Mouse (Mus musculus) c-Kit-positive CD71-positive TER-119-positive erythroid progenitor cells, embryonic 14.5 days (primary cell): Measurements from ENCODE around the gene Sgms2.
"Not testable (repeated sequence)": the region's sequence is repeated elsewhere in the genome, so short reads cannot be mapped to it uniquely, and the experiment has no call there.

Experiments used
- DNase-seq: peaks from one replicate; pipeline ENCODE4 v3.0.0-alpha.2; 2013; ENCODE audit warnings: low spot score

The Sgms2 gene

DNA sequence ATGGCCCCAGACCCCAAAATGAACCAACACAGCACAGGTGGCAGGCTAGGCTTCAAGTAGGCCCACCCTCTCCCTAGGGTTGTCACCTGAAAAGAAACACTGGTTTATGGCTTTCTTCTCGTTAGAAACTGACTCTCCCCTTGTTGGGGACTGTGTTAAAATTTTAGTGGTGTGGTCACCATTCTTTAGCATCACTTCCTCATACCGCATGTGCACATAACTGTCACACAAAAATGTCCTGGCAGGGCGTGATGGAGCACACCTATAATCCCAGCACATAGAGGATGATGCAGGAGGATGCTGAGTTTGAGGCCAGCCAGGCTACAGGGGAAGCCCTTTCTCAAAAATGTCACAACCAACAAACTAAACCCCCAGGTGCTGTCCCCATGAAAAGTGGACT, 133.6 kb downstream of the Sgms2 start:
- DNase-seq = no peak

DNA sequence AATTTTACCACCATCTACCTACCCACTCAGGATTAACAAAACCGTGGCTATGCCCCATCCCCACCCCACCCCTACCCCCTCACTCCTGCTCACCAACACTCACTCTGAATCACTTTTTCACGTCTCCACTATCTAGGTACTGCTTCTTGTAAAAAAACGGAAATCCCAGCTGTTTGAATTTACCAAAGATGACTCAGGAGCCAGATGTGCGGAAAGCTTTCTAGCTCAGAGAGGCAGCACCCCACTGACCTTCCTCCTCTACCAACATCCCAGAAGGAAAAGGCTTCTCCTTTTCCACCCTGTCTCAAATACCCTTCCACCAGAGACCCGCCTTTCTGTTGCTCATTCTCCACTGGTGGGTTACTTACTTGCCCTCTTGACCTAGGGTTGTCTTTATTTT, 135.2 kb downstream of the Sgms2 start:
- DNase-seq = no peak

DNA sequence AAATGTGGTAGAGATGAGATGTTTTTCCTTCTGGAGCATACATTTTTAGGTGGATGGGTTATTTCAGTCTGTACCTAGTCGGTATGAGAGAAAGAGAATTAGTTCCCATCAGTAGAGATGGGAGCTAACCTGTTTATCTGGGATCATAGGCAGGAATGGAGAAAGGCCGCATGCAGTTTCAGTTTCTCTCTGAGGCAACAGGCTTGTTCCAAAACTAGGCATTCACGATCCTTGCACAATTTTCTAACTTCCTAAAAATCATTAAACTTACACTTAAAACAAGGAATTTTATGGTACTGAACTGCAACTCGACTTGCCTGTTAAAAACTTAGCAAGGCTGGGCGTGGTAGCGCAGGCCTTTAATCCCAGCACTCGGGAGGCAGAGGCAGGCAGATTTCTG, 140.7 kb downstream of the Sgms2 start:
- no peak for DNase-seq

GRCm38 (mm10) chr3:131349013-131349412, 142.2 kb downstream of the Sgms2 start:
- no peak for DNase-seq

DNA sequence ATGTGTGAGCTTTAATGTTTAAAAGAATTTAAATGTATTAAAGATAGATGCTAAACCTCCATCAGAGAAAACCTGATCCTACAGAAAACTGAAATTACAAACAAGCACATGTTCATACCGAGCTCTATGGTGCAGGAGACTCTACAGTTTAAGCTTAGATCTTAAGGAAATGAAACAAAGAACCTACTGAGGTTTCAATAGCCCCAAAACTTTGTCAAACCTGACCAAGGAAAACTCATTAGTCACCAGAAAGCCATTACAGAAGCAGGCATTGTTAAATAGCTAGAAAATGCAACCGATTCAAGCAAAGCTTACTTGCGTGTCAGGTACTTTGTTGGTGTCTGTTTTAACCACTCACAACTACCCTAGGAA, 142.6 kb downstream of the Sgms2 start:
- DNase-seq = no peak

- peak; percentile 4 for DNase-seq
These were observed 143.2 kb downstream of the Sgms2 start for GRCm38 (mm10) chr3:131347831-131348578.

DNA sequence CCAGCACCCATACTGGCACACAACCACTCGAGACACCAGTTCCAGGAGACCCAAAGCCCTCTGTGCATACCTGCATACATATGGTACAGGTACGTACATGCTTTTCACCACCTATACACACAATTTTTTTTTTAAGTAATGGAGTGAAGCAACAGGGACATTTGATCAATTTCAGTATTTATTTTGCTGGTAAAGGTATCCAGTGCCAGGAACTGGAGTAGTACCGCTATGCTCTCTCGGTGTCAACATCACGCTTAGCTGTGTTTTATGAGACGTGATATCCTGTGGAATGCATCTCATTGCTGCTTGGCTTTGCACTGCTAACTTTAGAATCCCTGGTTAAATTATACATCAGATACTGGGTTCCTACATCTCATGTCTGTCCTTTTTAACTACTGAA, 145.3 kb downstream of the Sgms2 start:
- DNase-seq = no peak

DNA sequence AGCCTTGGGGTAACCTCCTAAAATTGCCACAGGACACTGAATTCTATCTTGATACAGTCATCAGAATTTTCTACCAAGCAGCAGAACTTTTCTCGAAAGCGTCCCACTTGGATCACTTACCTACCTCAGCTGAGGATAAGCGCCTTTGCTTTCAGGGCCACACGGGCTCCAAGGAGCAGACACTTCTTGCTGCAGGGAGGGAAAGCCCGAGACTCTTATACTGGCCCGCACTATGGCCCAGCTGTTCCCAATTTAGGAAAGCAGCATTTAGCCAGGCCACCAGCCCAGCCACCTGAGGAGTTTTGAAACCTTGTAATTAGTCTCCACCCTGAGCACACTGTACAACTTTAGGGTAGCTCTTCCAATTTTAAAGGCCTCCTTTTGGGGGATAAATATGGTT, 147.9 kb downstream of the Sgms2 start:
- DNase-seq = no peak

DNA sequence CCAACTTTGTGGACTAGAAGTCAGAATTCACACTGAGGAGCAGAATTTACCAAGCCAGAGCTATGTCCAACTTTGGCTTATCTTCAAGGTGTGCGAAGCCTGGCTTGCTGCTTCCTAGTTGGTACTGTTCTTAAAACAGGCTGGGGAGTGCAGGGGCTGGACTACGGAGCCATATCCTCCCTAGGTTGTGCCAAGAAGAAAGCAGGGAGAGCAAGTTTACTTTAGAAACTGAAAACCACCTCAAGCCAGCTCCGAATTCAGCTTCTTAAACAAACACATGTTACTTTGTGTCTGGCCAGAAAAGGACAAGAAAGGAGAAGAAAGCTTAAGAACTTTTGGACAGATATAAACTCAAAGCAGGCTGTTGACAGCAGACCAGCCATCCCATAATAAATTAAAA, 150.3 kb downstream of the Sgms2 start:
- no peak for DNase-seq

GRCm38 (mm10) chr3:131339280-131339679, 151.9 kb downstream of the Sgms2 start:
- no peak for DNase-seq

GRCm38 (mm10) chr3:131337749-131338148, 153.5 kb downstream of the Sgms2 start:
- not testable (repeated sequence) for DNase-seq

- no peak for DNase-seq
These were observed 154.6 kb downstream of the Sgms2 start for GRCm38 (mm10) chr3:131336629-131337028.

GRCm38 (mm10) chr3:131335117-131335547, 156.1 kb downstream of the Sgms2 start:
- no peak for DNase-seq

DNA sequence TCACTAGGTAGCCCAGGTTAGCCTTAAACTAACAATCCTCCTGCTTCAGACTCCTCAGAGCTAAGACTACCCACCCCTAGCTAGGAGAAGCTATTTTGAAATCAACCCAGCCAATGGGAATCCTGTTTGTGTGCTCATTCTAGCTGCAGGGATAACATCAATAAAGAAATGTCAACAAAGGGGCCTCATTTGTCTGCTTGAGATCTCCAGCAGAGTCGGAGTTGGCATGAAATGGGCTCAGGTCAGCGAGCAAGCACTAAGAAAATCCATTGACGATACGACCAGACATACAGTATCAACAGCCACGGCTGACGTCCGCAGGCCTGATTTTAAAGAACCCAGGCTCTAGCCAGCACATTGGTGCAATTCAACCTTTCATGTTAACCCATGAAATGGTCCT, 164.0 kb downstream of the Sgms2 start:
- no peak for DNase-seq

DNA sequence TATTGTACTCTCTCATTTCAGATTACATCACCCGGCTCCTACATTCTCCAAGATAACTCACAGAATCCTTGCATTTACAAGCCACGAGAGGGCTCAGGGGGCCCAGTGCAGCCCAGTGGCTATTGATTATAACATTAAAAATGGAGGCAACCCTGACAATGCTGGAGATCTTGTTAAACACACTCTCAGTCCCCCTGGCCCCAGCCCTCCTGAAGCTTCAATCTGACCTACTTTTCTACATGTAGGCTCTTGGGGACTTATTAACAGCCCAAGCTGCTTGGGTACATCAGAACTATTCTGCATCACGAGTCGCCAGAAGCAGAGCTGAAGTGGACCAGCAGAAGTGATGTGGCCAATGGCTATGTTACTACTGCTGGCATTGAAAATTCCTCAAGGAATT, 164.6 kb downstream of the Sgms2 start:
- DNase-seq = no peak

- no peak for DNase-seq
These were observed 169.0 kb downstream of the Sgms2 start for GRCm38 (mm10) chr3:131322081-131322815.

DNA sequence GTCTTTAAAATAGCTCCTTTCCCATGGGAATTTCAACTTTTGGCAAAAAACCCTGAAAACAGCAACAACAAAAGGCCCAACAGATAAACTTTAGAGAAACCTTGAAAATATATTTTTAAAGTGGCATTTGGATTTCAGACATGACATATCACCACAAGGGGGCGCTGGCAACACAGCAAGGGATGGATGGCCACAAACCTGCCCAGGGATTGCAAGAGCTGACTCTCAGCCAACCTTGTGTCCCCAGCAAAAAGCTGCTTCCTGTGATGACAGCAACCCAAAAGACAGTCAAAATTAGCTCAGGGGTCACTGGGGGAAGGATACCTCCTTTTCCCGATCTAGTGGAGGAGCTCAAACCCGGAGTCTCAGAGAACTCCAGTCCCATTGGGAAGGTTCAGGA, 171.0 kb downstream of the Sgms2 start:
- peak; percentile 38 for DNase-seq

DNA sequence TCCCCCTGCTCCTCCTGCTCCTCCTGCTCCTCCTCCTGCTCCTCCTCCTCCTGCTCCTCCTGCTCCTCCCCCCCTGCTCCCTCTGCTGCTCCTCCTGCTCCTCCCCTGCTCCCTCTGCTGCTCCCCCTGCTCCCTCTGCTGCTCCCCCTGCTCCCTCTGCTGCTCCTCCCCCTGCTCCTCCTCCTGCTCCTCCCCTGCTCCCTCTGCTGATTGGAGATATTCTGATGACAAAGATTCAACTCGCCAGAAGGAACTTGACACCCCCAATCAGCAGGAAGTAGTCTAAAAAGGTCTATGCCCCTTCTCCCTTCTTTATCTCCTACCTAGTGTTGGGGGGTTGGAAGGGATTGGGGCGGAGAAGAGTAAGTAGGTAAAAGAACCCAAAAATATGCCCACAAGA, 173.0 kb downstream of the Sgms2 start:
- no peak for DNase-seq

DNA sequence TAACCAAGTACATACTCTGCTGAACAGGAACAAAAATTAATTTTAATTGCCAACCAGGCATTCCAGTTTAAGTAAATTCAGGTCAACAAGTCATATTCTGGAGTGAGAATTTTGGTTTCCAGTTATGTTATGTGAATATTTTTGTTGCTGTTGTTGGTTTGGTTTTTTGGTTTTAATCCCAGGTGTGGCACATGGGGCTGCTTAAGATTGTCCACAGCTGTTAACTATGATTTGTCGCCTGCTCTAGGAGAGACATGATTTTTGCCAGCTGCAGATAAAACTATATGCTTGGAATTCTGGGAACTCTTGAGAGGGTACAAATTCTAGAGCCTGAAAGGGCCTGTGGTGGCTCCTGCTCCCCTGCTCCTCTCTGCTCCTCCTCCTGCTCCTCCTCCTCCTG, 174.1 kb downstream of the Sgms2 start:
- no peak for DNase-seq

GRCm38 (mm10) chr3:131315957-131316510, 175.2 kb downstream of the Sgms2 start:
- no peak for DNase-seq

DNA sequence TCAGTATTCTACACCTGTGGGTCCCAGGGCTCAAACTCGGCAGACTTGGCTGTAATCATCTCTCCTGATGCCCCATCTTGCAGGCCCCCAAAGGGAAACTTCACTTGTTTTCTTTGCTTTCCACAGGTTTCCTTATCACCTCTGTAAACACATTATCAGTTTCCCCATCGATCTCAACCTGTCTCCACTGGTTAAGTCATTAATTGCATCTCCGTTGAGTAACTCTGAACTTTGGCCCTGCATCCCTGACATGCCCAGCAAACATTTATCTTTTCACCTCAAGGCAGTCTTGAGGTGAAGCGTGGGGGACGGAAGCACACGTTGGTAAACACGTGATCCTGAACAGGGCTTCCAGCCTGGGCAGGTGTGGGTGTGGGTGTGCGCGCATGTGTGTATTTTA, 178.9 kb downstream of the Sgms2 start:
- no peak for DNase-seq

- no peak for DNase-seq
These were observed 180.6 kb downstream of the Sgms2 start for GRCm38 (mm10) chr3:131310572-131310971.

DNA sequence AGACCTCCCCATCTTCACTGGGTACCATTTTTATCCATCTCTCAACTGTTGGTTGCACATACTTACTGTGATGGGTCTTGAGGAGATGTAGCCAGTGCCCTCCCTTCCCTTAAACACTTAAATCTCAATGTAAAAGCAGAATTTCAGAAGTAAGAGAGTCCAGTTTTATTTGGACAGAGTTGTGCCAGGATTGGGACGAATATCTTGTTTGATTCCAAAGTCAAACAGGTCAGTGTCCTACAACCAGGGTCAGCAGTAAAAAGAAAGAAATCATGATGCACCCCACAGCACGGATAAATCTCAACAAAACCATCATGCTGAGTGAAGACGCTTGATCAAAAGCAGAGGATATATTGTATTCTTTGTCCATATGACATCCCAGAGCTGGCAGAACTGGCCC, 183.4 kb downstream of the Sgms2 start:
- no peak for DNase-seq
